Mouse (Mus musculus): Measurements from ENCODE around the gene Gm12258. TPM values are rescaled to one million over a fixed set of nuclear protein-coding genes. Genes with fewer than 3 reads are reported as not detected.
"Not testable (repeated sequence)": the region's sequence is repeated elsewhere in the genome, so short reads cannot be mapped to it uniquely, and the experiment has no call there.

Gene Gm12258
- total RNA-seq (2015; ENCODE audit: low replicate concordance), result 11.5 and 13.4 TPM in 2 replicates
- 11.0 and 32.9 TPM in 2 replicates for total RNA-seq (2017; ENCODE audit: low replicate concordance)

GRCm38 (mm10) chr11:58846919-58847461, at the start of gene Gm12258:
TSS of gene Gm12258 (plus strand) at chr11:58847158.
- ATAC-seq (replicated peaks; ENCODE audit: low FRiP score, poor library complexity, severe bottlenecking), result peak; percentile 99

- ATAC-seq (replicated peaks; ENCODE audit: low FRiP score, poor library complexity, severe bottlenecking), result no peak
Observed at GRCm38 (mm10) chr11:58799747-58800146, 47.2 kb upstream of the Gm12258 start.

- ATAC-seq (replicated peaks; ENCODE audit: low FRiP score, poor library complexity, severe bottlenecking), result no peak
Observed at GRCm38 (mm10) chr11:58801558-58802228, 45.3 kb upstream of the Gm12258 start, which contains the start of gene Fam183b. TSS of gene Fam183b (minus strand) at chr11:58801960.

- ATAC-seq (replicated peaks; ENCODE audit: low FRiP score, poor library complexity, severe bottlenecking), result no peak
Observed at GRCm38 (mm10) chr11:58803871-58804270, 43.1 kb upstream of the Gm12258 start.

- no peak for ATAC-seq (replicated peaks; ENCODE audit: low FRiP score, poor library complexity, severe bottlenecking)
Observed at GRCm38 (mm10) chr11:58804393-58804792, 42.6 kb upstream of the Gm12258 start.

- ATAC-seq (replicated peaks; ENCODE audit: low FRiP score, poor library complexity, severe bottlenecking), result no peak
Observed at GRCm38 (mm10) chr11:58812001-58812400, 35.0 kb upstream of the Gm12258 start.

- ATAC-seq (replicated peaks; ENCODE audit: low FRiP score, poor library complexity, severe bottlenecking), result not testable (repeated sequence)
Observed at GRCm38 (mm10) chr11:58814700-58815099, 32.3 kb upstream of the Gm12258 start, which contains the start of gene Olfr313. TSS of gene Olfr313 (plus strand) at chr11:58815000.

GRCm38 (mm10) chr11:58815676-58816075, 31.3 kb upstream of the Gm12258 start:
- ATAC-seq (replicated peaks; ENCODE audit: low FRiP score, poor library complexity, severe bottlenecking), result no peak

GRCm38 (mm10) chr11:58828937-58829336, 18.0 kb upstream of the Gm12258 start, which contains the start of gene Olfr312:
TSS of gene Olfr312 (plus strand) at chr11:58829237.
- ATAC-seq (replicated peaks; ENCODE audit: low FRiP score, poor library complexity, severe bottlenecking), result not testable (repeated sequence)

GRCm38 (mm10) chr11:58829764-58830163, 17.2 kb upstream of the Gm12258 start:
- ATAC-seq (replicated peaks; ENCODE audit: low FRiP score, poor library complexity, severe bottlenecking), result no peak

GRCm38 (mm10) chr11:58832541-58832940, 14.4 kb upstream of the Gm12258 start:
- 0 out of 2 replicates have a peak, but pooled peaks have one; percentile 46 for ATAC-seq (replicated peaks; ENCODE audit: low FRiP score, poor library complexity, severe bottlenecking)

- not testable (repeated sequence) for ATAC-seq (replicated peaks; ENCODE audit: low FRiP score, poor library complexity, severe bottlenecking)
Observed at GRCm38 (mm10) chr11:58838951-58839350, 8.0 kb upstream of the Gm12258 start, which contains the start of gene Olfr311. TSS of gene Olfr311 (plus strand) at chr11:58839251.

GRCm38 (mm10) chr11:58847636-58848035, 678 bp downstream of the Gm12258 start:
- ATAC-seq (replicated peaks; ENCODE audit: low FRiP score, poor library complexity, severe bottlenecking), result no peak

GRCm38 (mm10) chr11:58849731-58850130, 2.8 kb downstream of the Gm12258 start:
- ATAC-seq (replicated peaks; ENCODE audit: low FRiP score, poor library complexity, severe bottlenecking), result no peak

GRCm38 (mm10) chr11:58860744-58861143, 13.8 kb downstream of the Gm12258 start:
- ATAC-seq (replicated peaks; ENCODE audit: low FRiP score, poor library complexity, severe bottlenecking), result no peak

GRCm38 (mm10) chr11:58867039-58867953, 20.3 kb downstream of the Gm12258 start, which contains the start of gene 2810021J22Rik:
TSS of gene 2810021J22Rik (plus strand) at chr11:58867216.
- ATAC-seq (replicated peaks; ENCODE audit: low FRiP score, poor library complexity, severe bottlenecking), result peak; percentile 94

GRCm38 (mm10) chr11:58867954-58868330, 21.0 kb downstream of the Gm12258 start:
- no peak for ATAC-seq (replicated peaks; ENCODE audit: low FRiP score, poor library complexity, severe bottlenecking)

- no peak for ATAC-seq (replicated peaks; ENCODE audit: low FRiP score, poor library complexity, severe bottlenecking)
Observed at GRCm38 (mm10) chr11:58870961-58871360, 24.0 kb downstream of the Gm12258 start.

- no peak for ATAC-seq (replicated peaks; ENCODE audit: low FRiP score, poor library complexity, severe bottlenecking)
Observed at GRCm38 (mm10) chr11:58883756-58884155, 36.8 kb downstream of the Gm12258 start.

- ATAC-seq (replicated peaks; ENCODE audit: low FRiP score, poor library complexity, severe bottlenecking), result no peak
Observed at GRCm38 (mm10) chr11:58890511-58890910, 43.6 kb downstream of the Gm12258 start.

Data from erythroid progenitor cell, adult 5-6 weeks (primary cell).